Mouse (Mus musculus) C2C12 (cell line): ENCODE results near the gene Zcwpw1.

Experiments used
- CEBPB ChIP-seq: IDR thresholded peaks from one replicate; pipeline ENCODE4 v1.6.1; 2011; ENCODE audit warnings: low read depth, mild to moderate bottlenecking, control low read depth, moderate library complexity
- CTCF ChIP-seq: IDR thresholded peaks from one replicate; pipeline ENCODE4 v1.5.1; 2011; ENCODE audit not compliant: control insufficient read depth, insufficient read depth, insufficient read length
- MAX ChIP-seq: IDR thresholded peaks from one replicate; pipeline ENCODE4 v1.6.1; 2011; ENCODE audit warnings: mild to moderate bottlenecking, control low read depth
- MYOG ChIP-seq: IDR thresholded peaks from one replicate; pipeline ENCODE4 v1.6.1; 2011; ENCODE audit not compliant: control insufficient read depth, insufficient read length; ENCODE audit errors: extremely low read depth

GRCm38 (mm10) chr5:137806158-137806557, 18.6 kb downstream of the Zcwpw1 start:
- TF ChIP-seq CTCF (no peak), MYOG (no peak), MAX (no peak), CEBPB (no peak)
